Mouse (Mus musculus) small intestine, adult 2 months (tissue): Measurements from ENCODE around the gene Plekhg1. TPM values are rescaled to one million over a fixed set of nuclear protein-coding genes. Genes with fewer than 3 reads are reported as not detected.
A peak's percentile ranks its signal among the peaks of the same experiment; 100 is the strongest.

ENCODE experiments used
- H3K27ac ChIP-seq: fragments of 200-500 bp; 2 replicates; pipeline ENCODE4 v1.5.1; 2012; ENCODE audit warnings: low read depth, low read length, control low read depth, inconsistent platforms; ENCODE audit not compliant: insufficient read depth
- H3K27me3 ChIP-seq: fragments of 200-500 bp; 2 replicates; pipeline ENCODE4 v1.6.1; 2012; ENCODE audit warnings: mild to moderate bottlenecking, moderate library complexity, low read length, inconsistent platforms; ENCODE audit not compliant: control insufficient read depth, insufficient read depth
- H3K36me3 ChIP-seq: fragments of 200-500 bp; 2 replicates; pipeline ENCODE4 v1.6.1; 2012; ENCODE audit warnings: mild to moderate bottlenecking, low read length, control low read depth, inconsistent platforms; ENCODE audit not compliant: control insufficient read depth, insufficient read depth
- H3K4me1 ChIP-seq: fragments of 200-500 bp; 2 replicates; pipeline ENCODE4 v1.6.1; 2012; ENCODE audit warnings: low read length, inconsistent platforms, mixed read lengths; ENCODE audit not compliant: control insufficient read depth, insufficient read depth, insufficient read length
- H3K4me3 ChIP-seq: fragments of 200-500 bp; 2 replicates; pipeline ENCODE4 v1.5.1; 2012; ENCODE audit warnings: low read depth, mild to moderate bottlenecking, control low read depth, inconsistent platforms, low read length, moderate library complexity
- CTCF ChIP-seq: fragments of 200-500 bp; IDR thresholded peaks from 2 replicates; pipeline ENCODE4 v1.5.1; 2012; ENCODE audit warnings: low read depth, mild to moderate bottlenecking, control low read depth, inconsistent platforms, low read length, moderate library complexity, mixed read lengths; ENCODE audit not compliant: insufficient replicate concordance, insufficient read length; ENCODE audit errors: extremely low read depth
- POLR2A ChIP-seq: fragments of 200-500 bp; IDR thresholded peaks from 2 replicates; pipeline ENCODE4 v1.6.1; 2012; ENCODE audit warnings: low read depth, mild to moderate bottlenecking, control low read depth, inconsistent platforms, low read length, moderate library complexity
- WGBS: fragments of 180-500 bp; shearing (Covaris S2); methylation state at CpG from one replicate; pipeline ENCODE4 v1.1.7; 2018; 5-methylcytosine and 5-hydroxymethylcytosine counted together
- polyA plus RNA-seq: library from polyadenylated mRNA; depleted of rRNA; stranded (reverse); fragments of >200 nt; gene quantifications from 2 replicates; pipeline ENCODE4 v1.2.3, GENCODE M21; 2012

The Plekhg1 gene
- polyA plus RNA-seq, 1 experiment: 1.7 TPM

DNA sequence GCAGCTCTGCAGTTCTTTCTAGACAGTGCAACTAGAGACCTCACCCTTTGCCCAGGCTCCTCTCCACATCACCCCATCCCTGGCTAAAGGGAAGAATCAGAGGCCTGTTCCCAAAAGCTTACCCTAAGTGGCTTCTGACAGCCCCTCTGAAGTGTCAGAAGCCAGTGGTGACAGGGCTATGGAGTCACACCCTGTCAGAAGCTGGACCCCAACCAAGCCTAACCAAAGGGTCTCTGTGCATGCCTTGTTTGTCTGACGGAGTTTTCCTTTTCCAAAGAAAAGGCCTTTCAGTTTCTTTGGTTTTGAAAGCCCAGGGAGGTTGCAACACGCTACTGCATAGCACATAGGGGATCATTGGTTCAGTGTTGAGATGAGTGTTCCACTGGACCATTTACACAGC, 19.9 kb upstream of the Plekhg1 start:
- H3K27me3 ChIP-seq: no peaks in the 10 kb centered on the region
- H3K4me1 ChIP-seq: peaks cover 3% of the 10 kb centered on the region; the same call in 1 of the 2 replicates
- no peak overlapping the region for H3K27ac ChIP-seq
- no peak for TF ChIP-seq CTCF
- no peak for TF ChIP-seq POLR2A
- WGBS: 93% methylated on average over 2 of the region's 2 CpGs
- H3K36me3 ChIP-seq: no peaks in the 10 kb centered on the region
- no peak overlapping the region for H3K4me3 ChIP-seq

- Histone ChIP-seq H3K27me3 (no peaks in the 10 kb centered on the region), H3K27ac (no peak overlapping the region), H3K36me3 (no peaks in the 10 kb centered on the region), H3K4me1 (peaks cover 3% of the 10 kb centered on the region; the same call in 1 of the 2 replicates), H3K4me3 (no peak overlapping the region)
- 89% methylated on average over 2 of the region's 2 CpGs for WGBS
- TF ChIP-seq POLR2A (no peak), CTCF (no peak)
These were observed 17.8 kb upstream of the Plekhg1 start for GRCm38 (mm10) chr10:3722339-3722738.

DNA sequence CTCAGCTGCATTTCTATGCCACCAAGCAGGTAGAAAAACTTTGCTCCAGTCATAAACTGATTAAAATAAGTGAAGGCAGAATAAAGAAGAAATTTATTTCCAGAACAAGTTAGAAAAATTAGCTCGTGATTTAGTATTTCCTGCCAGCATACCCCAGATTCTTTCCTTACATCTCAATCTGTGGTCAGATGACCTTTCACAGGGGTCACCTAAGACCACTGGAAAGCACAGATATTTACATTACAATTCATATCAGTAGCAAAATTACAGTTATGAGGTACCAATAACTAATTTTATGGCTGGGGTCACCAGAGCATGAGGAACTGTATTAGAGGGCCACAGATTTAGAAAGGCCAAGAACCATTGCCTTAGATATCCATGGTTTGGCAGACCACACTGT, 15.5 kb upstream of the Plekhg1 start:
- Histone ChIP-seq H3K4me1 (no peaks in the 10 kb centered on the region), H3K36me3 (no peaks in the 10 kb centered on the region), H3K27me3 (no peaks in the 10 kb centered on the region), H3K27ac (no peak overlapping the region), H3K4me3 (no peak overlapping the region)
- 78% methylated on average over 1 of the region's 1 CpGs for WGBS
- TF ChIP-seq CTCF: no peak
- no peak for TF ChIP-seq POLR2A

GRCm38 (mm10) chr10:3729666-3730065, 10.5 kb upstream of the Plekhg1 start:
- WGBS: 86% methylated on average over 3 of the region's 3 CpGs
- Histone ChIP-seq H3K36me3 (no peaks in the 10 kb centered on the region), H3K4me3 (no peak overlapping the region), H3K4me1 (no peaks in the 10 kb centered on the region), H3K27me3 (no peaks in the 10 kb centered on the region), H3K27ac (no peak overlapping the region)
- TF ChIP-seq POLR2A (no peak), CTCF (no peak)

DNA sequence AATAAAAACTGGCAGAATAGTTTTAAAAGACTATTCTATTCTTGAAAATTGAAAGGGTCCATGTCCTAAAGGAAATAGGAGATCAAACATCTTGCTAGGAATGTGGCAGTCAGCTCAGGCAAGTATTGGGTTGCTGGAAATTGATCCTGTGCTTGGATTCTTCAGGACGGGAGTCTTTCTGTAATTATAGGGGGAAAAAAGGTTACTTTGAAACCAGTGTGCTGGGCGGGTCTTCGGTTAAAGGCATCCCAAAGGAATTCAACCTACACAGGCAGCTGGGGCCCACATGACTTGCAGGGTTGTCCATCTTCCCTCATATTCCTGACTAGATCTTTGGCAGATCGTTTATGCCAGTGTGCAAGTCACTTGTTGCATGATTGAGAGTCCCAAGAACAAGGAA, 9.8 kb upstream of the Plekhg1 start:
- H3K27ac ChIP-seq: no peak overlapping the region
- no peaks in the 10 kb centered on the region for H3K36me3 ChIP-seq
- TF ChIP-seq CTCF: no peak
- TF ChIP-seq POLR2A: no peak
- H3K27me3 ChIP-seq: no peaks in the 10 kb centered on the region
- 58% methylated on average over 4 of the region's 4 CpGs for WGBS
- no peaks in the 10 kb centered on the region for H3K4me1 ChIP-seq
- no peak overlapping the region for H3K4me3 ChIP-seq

GRCm38 (mm10) chr10:3737034-3737433, 3.1 kb upstream of the Plekhg1 start:
- 0 out of 2 replicates have a peak, but pooled peaks cover 4% of the 10 kb centered on the region for H3K4me1 ChIP-seq
- no peaks in the 10 kb centered on the region for H3K27me3 ChIP-seq
- no peaks in the 10 kb centered on the region for H3K36me3 ChIP-seq
- WGBS: 56% methylated on average over 3 of the region's 3 CpGs
- H3K4me3 ChIP-seq: no peak overlapping the region
- no peak overlapping the region for H3K27ac ChIP-seq
- TF ChIP-seq POLR2A (no peak), CTCF (no peak)

- under 1% methylated on average over 39 of the region's 47 CpGs for WGBS
- peak overlapping the region; percentile 69 for H3K27ac ChIP-seq
- TF ChIP-seq CTCF (peak; percentile 68; the same call in 1 of the 2 replicates), POLR2A (no peak)
These were observed 582 bp downstream of the Plekhg1 start for GRCm38 (mm10) chr10:3740504-3741388.

More at GRCm38 (mm10) chr10:3740504-3741388, 582 bp downstream of the Plekhg1 start:
- H3K4me1 ChIP-seq: 0 out of 2 replicates have a peak, but pooled peaks cover 4% of the 10 kb centered on the region
- H3K4me3 ChIP-seq: peak overlapping the region; percentile 79
- no peaks in the 10 kb centered on the region for H3K36me3 ChIP-seq
- no peaks in the 10 kb centered on the region for H3K27me3 ChIP-seq
